Mouse (Mus musculus) heart, adult 2 months (tissue): ENCODE data around the gene Caprin2. TPM values are rescaled to one million over a fixed set of nuclear protein-coding genes. Genes with fewer than 3 reads are reported as not detected.

Experiments used
- DNase-seq, 2 experiments: peaks; one replicate each; pipeline ENCODE4 v3.0.0; 2021
- H3K27ac ChIP-seq: fragments of 200-600 bp; 2 replicates; pipeline ENCODE4 v1.8.1; 2022
- H3K27me3 ChIP-seq: fragments of 200-500 bp; 2 replicates; pipeline ENCODE4 v1.6.1; 2012; ENCODE audit warnings: mild to moderate bottlenecking, low read length, inconsistent platforms, mixed read lengths; ENCODE audit not compliant: control insufficient read depth, insufficient read depth
- H3K36me3 ChIP-seq: fragments of 200-500 bp; 2 replicates; pipeline ENCODE4 v1.6.1; 2012; ENCODE audit warnings: low read length, inconsistent platforms; ENCODE audit not compliant: control insufficient read depth, insufficient read depth
- H3K4me1 ChIP-seq: fragments of 200-500 bp; 2 replicates; pipeline ENCODE4 v1.6.1; 2011; ENCODE audit warnings: low read length; ENCODE audit not compliant: control insufficient read depth, insufficient read depth
- H3K4me3 ChIP-seq: fragments of 200-600 bp; 2 replicates; pipeline ENCODE4 v1.8.1; 2022
- H3K79me2 ChIP-seq: fragments of 200-500 bp; replicated peaks from 2 replicates; pipeline ENCODE4 v1.6.1; 2012; ENCODE audit warnings: mild to moderate bottlenecking, inconsistent platforms, low read length, moderate library complexity, mixed read lengths; ENCODE audit not compliant: control insufficient read depth, insufficient read depth
- H3K9ac ChIP-seq: fragments of 200-500 bp; 2 replicates; pipeline ENCODE4 v1.6.1; 2012; ENCODE audit warnings: low read depth, mild to moderate bottlenecking, control low read depth, inconsistent platforms, low read length, mixed read lengths
- CTCF ChIP-seq: fragments of 200-600 bp; IDR thresholded peaks from 2 replicates; pipeline ENCODE4 v1.8.1; 2022; ENCODE audit warnings: antibody characterized with exemption, mild to moderate bottlenecking, moderate library complexity
- EP300 ChIP-seq: fragments of 200-500 bp; IDR thresholded peaks from 2 replicates; pipeline ENCODE4 v1.6.1; 2011; ENCODE audit warnings: low read depth, low read length, control low read depth; ENCODE audit not compliant: insufficient read depth
- POLR2A ChIP-seq: fragments of 200-500 bp; IDR thresholded peaks from 2 replicates; pipeline ENCODE4 v1.6.1; 2011; ENCODE audit warnings: mild to moderate bottlenecking, low read depth, low read length, control low read depth; ENCODE audit not compliant: insufficient read depth
- WGBS: fragments of 180-500 bp; shearing (Covaris S2); methylation state at CpG from one replicate; pipeline ENCODE4 v1.1.7; 2018; 5-methylcytosine and 5-hydroxymethylcytosine counted together
- intact Hi-C: fragments of 180-260 bp; cut with DNase I; formaldehyde crosslinking; loops from one replicate; pipeline ENCODE4 v1.15.1; 2025
- polyA plus RNA-seq: library from polyadenylated mRNA; depleted of rRNA; stranded (reverse); fragments of >200 nt; gene quantifications from 2 replicates; pipeline ENCODE4 v1.2.3, GENCODE M21; 2012
- total RNA-seq, 2 experiments: library from RNA; stranded (reverse); gene quantifications; 2 replicates each; pipeline ENCODE4 v1.2.3; 2021

The Caprin2 gene
- total and polyA plus RNA-seq, 3 experiments: 4.0 to 4.2 (median 4.1) TPM

DNA sequence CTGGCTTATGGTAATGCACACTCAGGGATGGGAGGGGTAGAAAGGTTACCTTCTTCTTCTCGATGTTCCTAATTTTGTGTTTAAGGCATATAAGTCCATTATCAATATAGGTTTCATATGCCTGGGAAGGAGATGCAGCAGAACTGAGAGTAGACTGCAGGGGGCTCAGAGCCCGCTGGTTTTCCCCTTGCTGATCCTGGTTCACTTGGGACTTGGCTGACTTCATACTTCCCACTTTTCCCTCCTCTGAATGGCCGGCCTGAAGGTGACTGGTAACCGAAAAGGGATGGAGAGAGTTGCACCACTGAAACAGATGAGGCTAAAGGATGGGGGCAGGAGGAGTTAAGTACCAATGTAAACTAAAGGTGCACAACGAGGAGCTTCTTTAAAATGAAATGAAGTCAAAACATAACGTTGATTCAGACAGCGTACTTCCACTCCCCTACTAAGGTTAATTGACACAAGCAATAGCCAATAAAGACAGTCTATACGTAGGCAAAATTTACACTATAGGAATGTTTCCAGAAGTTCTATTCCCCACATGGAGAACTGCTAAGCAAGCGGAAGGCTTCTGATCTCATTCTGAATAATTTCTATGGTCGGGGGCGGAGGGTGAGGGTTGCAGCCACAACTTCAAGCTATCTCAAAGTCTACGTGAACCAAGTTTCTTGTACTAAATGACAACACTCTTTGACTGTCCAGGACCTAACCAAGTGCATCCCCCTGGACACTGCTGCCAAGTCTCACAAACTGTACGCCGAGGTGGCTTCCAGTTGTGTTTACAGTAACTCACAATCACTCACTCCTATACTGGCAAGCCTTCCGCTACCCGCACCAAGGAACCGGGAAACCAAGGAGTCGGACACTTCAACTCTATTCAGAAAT lies 907 bp downstream of the Caprin2 start:
- peak overlapping the region; percentile 71 for H3K9ac ChIP-seq
- no peaks in the 10 kb centered on the region for H3K79me2 ChIP-seq
- H3K4me3 ChIP-seq: peak overlapping the region; percentile 83
- no peaks in the 10 kb centered on the region for H3K27me3 ChIP-seq
- 9% methylated on average over 18 of the region's 18 CpGs for WGBS
- peak overlapping the region; percentile 55 for H3K27ac ChIP-seq
- peaks cover 5% of the 10 kb centered on the region for H3K4me1 ChIP-seq
- TF ChIP-seq EP300: no peak
- TF ChIP-seq CTCF: no peak
- TF ChIP-seq POLR2A: no peak
- intact Hi-C loops: loop anchor here (2.0 to 5.0 kb wide), 2 partner anchors 64 to 683 kb away; partner anchors contain the start of genes Ergic2 and Ipo8
- no peak for DNase-seq
- no peaks in the 10 kb centered on the region for H3K36me3 ChIP-seq

DNA sequence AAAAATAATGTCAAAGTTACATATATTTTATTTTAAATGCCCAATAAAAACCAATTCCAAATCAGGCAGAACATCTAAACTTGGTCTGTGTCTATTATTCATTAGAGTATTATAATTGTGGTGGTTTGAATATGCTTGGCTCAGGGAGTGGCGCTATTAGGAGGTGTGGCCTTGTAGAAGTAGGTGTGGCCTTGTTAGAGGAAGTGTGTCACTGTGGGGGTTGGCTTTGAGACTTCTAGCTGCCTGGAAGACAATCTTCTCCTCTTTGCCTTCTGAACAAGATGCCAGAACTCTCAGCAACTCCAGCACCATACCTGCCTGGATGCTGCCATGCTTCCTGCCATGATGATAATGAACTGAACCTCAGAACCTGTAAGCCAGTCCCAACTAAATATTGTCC lies 22.1 kb downstream of the Caprin2 start:
- WGBS: 92% methylated on average over 1 of the region's 1 CpGs
- H3K4me1 ChIP-seq: no peaks in the 10 kb centered on the region
- H3K27ac ChIP-seq: no peak overlapping the region
- H3K4me3 ChIP-seq: no peak overlapping the region
- DNase-seq: no peak
- no peaks in the 10 kb centered on the region for H3K27me3 ChIP-seq
- intact Hi-C loops: no loop called here
- H3K79me2 ChIP-seq: no peaks in the 10 kb centered on the region
- H3K36me3 ChIP-seq: no peaks in the 10 kb centered on the region
- no peak overlapping the region for H3K9ac ChIP-seq
- TF ChIP-seq CTCF (no peak), EP300 (no peak), POLR2A (no peak)

DNA sequence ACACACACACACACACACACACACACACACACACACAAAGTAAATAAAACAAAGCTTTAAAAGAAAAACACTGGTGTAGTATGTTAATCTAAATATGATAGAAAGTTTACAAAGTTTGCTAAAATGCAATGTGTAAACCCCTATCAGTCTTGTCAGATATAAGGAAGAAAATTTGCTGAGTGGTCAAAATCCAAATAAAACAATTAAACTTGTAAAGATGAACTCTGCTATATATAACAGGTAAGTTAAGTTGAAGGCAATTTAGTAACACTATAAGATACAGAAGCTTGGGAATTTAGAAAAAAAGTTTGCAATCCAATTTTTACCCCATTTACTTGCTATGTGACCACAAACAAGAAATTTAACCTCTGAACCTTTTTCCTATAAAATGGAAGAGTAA lies 50.4 kb downstream of the Caprin2 start:
- TF ChIP-seq POLR2A (no peak), EP300 (no peak), CTCF (no peak)
- no peaks in the 10 kb centered on the region for H3K4me1 ChIP-seq
- no peak overlapping the region for H3K27ac ChIP-seq
- H3K36me3 ChIP-seq: no peaks in the 10 kb centered on the region
- DNase-seq: no peak
- intact Hi-C loops: no loop called here
- no peaks in the 10 kb centered on the region for H3K27me3 ChIP-seq
- H3K4me3 ChIP-seq: no peak overlapping the region
- H3K79me2 ChIP-seq: no peaks in the 10 kb centered on the region
- H3K9ac ChIP-seq: no peak overlapping the region

DNA sequence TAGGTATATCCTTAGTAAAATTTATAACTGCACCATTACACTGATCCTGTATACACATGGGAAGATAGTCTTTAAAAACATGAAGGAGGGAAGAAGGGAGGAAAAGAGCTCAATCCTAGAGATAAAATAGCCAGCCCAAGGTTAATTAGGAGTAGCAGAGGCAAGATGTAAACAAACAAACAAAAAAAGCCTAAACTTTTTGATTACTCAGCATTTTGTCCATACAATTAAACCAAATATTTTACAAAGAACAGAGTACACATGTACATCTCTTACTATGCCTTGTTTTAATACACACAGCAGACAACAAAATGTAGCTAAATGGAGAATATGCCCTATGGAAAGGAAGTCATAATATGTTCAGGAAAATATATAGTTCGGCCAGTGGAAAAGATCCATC lies 54.3 kb downstream of the Caprin2 start:
- WGBS: 95% methylated on average over 1 of the region's 1 CpGs
- no peaks in the 10 kb centered on the region for H3K27me3 ChIP-seq
- intact Hi-C loops: no loop called here
- TF ChIP-seq POLR2A (no peak), EP300 (no peak), CTCF (no peak)
- H3K4me1 ChIP-seq: no peaks in the 10 kb centered on the region
- no peak overlapping the region for H3K4me3 ChIP-seq
- no peak overlapping the region for H3K9ac ChIP-seq
- no peaks in the 10 kb centered on the region for H3K79me2 ChIP-seq
- H3K36me3 ChIP-seq: no peaks in the 10 kb centered on the region
- DNase-seq: no peak
- no peak overlapping the region for H3K27ac ChIP-seq

DNA sequence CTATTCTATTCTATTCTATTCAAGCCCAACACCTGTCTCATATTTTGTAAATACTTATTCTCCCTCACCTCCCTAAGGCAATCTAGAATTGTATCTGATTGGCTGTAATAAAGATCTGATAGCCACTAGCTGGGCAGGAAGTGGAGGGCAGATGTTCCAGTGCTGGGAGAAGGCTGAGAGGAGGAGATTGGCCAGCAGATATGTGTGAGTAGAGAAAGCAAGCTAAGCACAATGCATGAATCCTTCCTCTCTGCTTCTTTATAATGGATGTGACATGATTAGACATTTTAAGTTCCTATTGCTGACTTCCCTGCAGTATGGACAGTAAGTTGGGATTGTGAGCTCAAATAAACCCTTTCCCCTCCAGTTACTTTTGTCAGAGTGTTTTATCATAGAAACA lies 57.6 kb downstream of the Caprin2 start:
- Histone ChIP-seq H3K27me3 (no peaks in the 10 kb centered on the region), H3K4me1 (no peaks in the 10 kb centered on the region), H3K79me2 (no peaks in the 10 kb centered on the region), H3K27ac (no peak overlapping the region), H3K4me3 (no peak overlapping the region), H3K9ac (no peak overlapping the region), H3K36me3 (no peaks in the 10 kb centered on the region)
- intact Hi-C loops: no loop called here
- DNase-seq: no peak
- no peak for TF ChIP-seq POLR2A
- no peak for TF ChIP-seq EP300
- TF ChIP-seq CTCF: no peak

DNA sequence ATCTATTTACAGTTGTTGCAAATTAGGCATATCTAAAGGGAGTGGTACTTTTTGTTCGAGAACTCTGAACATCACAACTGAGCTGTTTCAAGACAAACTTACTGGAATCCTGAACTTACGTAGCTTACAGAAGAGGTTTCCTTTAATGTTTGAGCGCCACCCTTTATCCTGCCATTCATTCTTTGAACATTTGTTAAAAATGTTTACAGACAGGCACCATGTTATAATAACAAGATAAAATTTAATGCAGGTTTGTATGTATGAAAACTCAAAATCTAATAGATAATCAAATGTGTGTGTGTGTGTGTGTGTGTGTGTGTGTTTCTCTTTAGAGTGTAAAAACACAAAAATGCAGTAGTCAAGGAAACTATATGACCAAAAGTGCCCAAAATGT lies 64.3 kb downstream of the Caprin2 start:
- Histone ChIP-seq H3K9ac (no peak overlapping the region), H3K4me1 (peaks cover 1% of the 10 kb centered on the region; the same call in 1 of the 2 replicates), H3K4me3 (peak overlapping the region; percentile 51), H3K27me3 (no peaks in the 10 kb centered on the region), H3K27ac (peak overlapping the region; percentile 10; the same call in 1 of the 2 replicates), H3K36me3 (no peaks in the 10 kb centered on the region; the same call in 1 of the 2 replicates), H3K79me2 (no peaks in the 10 kb centered on the region; the same call in 1 of the 2 replicates)
- WGBS: 23% methylated on average over 3 of the region's 3 CpGs
- no peak for DNase-seq
- TF ChIP-seq CTCF: no peak
- TF ChIP-seq EP300: no peak
- intact Hi-C loops: loop anchor here (2.0 to 5.0 kb wide), 3 partner anchors 63 to 619 kb away; partner anchors contain the start of genes Ergic2 and Sinhcaf
